Mouse (Mus musculus) G1E-ER4 (cell line): ENCODE data around the gene Zmiz2. TPM values are rescaled to one million over a fixed set of nuclear protein-coding genes. Genes with fewer than 3 reads are reported as not detected.

Source experiments
- GATA1 ChIP-seq: IDR thresholded peaks from one replicate; pipeline ENCODE4 v1.8.0; 2012; ENCODE audit warnings: low read length, inconsistent platforms
- polyA plus RNA-seq: library from polyadenylated mRNA; stranded (reverse); fragments of >175 nt; gene quantifications from 2 replicates; pipeline ENCODE4 v1.2.3, GENCODE M21; 2012

Gene Zmiz2
- polyA plus RNA-seq, 1 experiment, result 244 TPM

DNA sequence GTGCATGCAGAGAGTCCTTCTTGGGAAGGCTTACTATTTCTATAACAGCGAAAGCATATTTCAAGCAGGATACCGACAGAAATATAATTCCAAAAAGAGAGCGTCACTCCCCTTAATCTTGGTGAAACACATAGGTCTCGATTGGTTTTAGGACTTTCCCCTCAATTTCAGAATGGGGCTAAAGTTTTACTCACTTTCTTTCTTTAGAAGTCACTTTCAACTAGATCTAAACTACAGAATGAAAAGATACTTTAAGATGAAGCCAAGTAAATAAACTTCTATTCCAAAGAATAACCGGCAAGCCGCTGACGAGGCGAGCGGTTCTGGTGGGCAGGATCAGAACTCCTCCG, 54.8 kb downstream of the Zmiz2 start:
- no peak for TF ChIP-seq GATA1

DNA sequence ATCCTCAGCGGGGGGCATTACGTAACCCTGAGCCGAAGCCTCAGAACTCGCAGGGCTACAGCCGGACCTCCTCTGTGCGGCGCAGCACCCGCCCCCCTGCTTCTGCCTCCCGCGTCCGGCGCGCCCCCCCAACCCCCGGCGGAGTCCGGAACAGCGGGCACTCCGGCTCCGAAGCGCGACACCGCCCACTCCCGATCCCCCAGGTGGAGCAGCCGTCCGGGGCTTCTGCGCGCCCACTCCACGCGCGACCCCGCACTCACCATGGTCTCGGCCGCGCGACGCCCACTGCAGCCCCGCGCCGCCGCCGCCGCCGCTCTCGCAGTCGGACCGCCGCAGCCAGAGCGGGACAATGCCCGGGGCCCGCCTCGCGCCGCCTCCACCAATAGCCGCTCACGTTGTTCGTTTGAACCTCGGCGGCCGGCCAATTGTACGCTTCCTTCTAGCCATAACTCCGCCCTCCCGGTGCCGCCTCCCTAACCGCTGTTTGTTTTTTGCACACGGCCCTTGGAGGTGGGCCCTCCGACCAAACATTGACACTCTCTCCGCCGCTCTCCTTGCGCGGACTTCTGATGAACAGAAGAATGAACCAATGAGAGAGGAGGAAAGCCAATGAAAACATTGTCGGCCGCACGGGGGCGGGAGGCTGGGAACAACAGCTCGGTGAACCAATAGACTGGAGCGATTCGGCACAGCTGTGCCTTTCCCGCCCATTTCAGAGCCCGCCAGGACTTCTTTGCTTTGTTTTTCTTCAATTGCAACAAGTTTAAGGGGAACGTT, 55.4 kb downstream of the Zmiz2 start, which contains the start of gene H2afv:
Gene H2afv (minus strand): TSS at position 367 of the 777 bp plus-strand sequence.
- TF ChIP-seq GATA1, result no peak

DNA sequence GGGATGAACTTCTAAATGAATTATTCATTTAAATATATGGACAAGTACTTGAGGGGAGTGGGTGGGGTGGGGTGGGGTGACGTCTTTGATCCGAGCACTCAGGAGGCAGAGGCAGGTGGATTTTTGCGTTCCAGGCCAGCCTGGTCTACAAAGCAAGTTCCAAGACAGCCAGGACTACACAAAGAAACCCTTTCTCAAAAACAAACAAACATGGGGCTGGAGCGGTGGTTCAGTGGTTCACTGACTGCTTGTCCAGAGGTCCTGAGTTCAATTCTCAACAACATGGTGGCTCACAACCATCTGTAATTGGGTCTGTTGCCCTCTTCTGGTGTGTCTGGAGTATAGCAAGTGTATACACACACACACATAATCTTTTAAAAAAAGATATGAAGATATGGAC, 56.6 kb downstream of the Zmiz2 start:
- no peak for TF ChIP-seq GATA1

DNA sequence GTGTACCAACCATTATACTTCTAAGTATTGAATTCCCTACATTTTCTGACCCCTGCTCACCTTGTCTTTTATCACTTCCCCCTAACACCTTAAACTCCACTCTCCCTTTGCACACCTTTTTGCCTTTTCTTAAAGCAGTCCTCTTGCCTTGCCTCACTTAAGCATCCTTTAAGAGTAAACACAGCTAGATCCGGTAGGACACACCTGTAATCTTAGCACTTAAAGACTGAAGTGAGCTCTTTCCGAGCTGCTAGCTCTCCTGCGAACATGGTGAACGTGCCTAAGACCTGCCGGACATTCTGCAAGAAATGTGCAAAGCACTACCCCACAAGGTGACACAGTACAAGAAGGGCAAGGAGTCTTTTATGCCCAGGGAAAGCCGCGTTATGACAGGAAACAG, 57.1 kb downstream of the Zmiz2 start:
- TF ChIP-seq GATA1, result no peak

DNA sequence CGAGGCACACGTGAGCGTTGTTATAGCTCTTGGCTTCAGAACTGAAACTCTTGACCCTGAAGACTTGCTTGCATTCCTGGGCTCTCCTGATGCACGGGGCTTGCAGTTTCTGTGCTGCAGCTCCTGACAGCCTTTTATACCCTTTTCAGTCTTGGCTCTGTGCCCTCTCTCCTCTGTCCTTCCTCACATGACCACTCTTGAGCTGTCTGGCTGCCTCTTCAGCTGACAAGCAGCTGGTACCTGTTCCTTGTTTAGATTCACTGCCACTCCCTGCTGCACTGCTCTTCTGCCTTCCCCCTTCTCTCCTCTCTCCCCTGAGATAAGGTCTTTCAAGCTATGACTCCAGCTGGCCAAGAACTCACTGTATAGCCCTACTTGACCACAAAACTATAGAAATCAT, 58.6 kb downstream of the Zmiz2 start:
- no peak for TF ChIP-seq GATA1

Other genes starting within 250 kb of the Zmiz2 start
- not detected in 2 replicates for gene A730071L15Rik, start 189.0 kb upstream of the Zmiz2 start, polyA plus RNA-seq
- 33.9 and 36.9 TPM in 2 replicates for gene Nudcd3, start 188.7 kb upstream of the Zmiz2 start, polyA plus RNA-seq
- gene Npc1l1, start 158.9 kb upstream of the Zmiz2 start, polyA plus RNA-seq, result not detected in 2 replicates
- gene Ddx56, start 121.3 kb upstream of the Zmiz2 start, polyA plus RNA-seq, result 28.1 and 39.3 TPM in 2 replicates
- gene Tmed4, start 114.2 kb upstream of the Zmiz2 start, polyA plus RNA-seq, result 45.7 and 52.3 TPM in 2 replicates
- gene Ogdh, start 97.4 kb upstream of the Zmiz2 start, polyA plus RNA-seq, result 28.2 and 64.0 TPM in 2 replicates
- gene Ppia, start 26.4 kb downstream of the Zmiz2 start, polyA plus RNA-seq, result 82.5 and 137 TPM in 2 replicates
- 37.2 and 73.5 TPM in 2 replicates for gene H2afv, start 55.4 kb downstream of the Zmiz2 start, polyA plus RNA-seq
- 10.7 and 13.5 TPM in 2 replicates for gene Purb, start 86.8 kb downstream of the Zmiz2 start, polyA plus RNA-seq
- 27.9 and 34.5 TPM in 2 replicates for gene Myo1g, start 131.9 kb downstream of the Zmiz2 start, polyA plus RNA-seq
- gene Ccm2, start 157.8 kb downstream of the Zmiz2 start, polyA plus RNA-seq, result 39.4 and 44.2 TPM in 2 replicates
- gene Nacad, start 217.0 kb downstream of the Zmiz2 start, polyA plus RNA-seq, result 0.26 and 0.27 TPM in 2 replicates
- gene Tbrg4, start 237.0 kb downstream of the Zmiz2 start, polyA plus RNA-seq, result 224 and 239 TPM in 2 replicates
- not detected in 2 replicates for gene Wap, start 249.6 kb downstream of the Zmiz2 start, polyA plus RNA-seq